Mouse (Mus musculus): ENCODE measurements around the gene Rcor1. TPM values are rescaled to one million over a fixed set of nuclear protein-coding genes. Genes with fewer than 3 reads are reported as not detected.
A peak's percentile ranks its signal among the peaks of the same experiment; 100 is the strongest.

Rcor1 gene
- polyA plus RNA-seq, 1 experiment, result 34.4 TPM

- H3K4me1 ChIP-seq (ENCODE audit: control insufficient read depth, insufficient read depth, low read length), result no peaks in the 10 kb centered on the region
- no peaks in the 10 kb centered on the region for H3K27me3 ChIP-seq (ENCODE audit: control insufficient read depth, insufficient read depth, low read length, poor library complexity, severe bottlenecking)
- no peaks in the 10 kb centered on the region for H3K9me3 ChIP-seq (replicated peaks; ENCODE audit: control insufficient read depth, insufficient read depth, low read length, poor library complexity, severe bottlenecking)
- H3K36me3 ChIP-seq (ENCODE audit: control insufficient read depth, insufficient read depth, low read length, poor library complexity, severe bottlenecking), result no peaks in the 10 kb centered on the region
- TF ChIP-seq POLR2A (IDR thresholded peaks at IDR 0.05; ENCODE audit: insufficient read depth, low read length), result no peak
- no peak for TF ChIP-seq CTCF (IDR thresholded peaks at IDR 0.05; ENCODE audit: low read depth, low read length)
- no peak for TF ChIP-seq EP300 (IDR thresholded peaks at IDR 0.05; ENCODE audit: insufficient read depth, low read depth, low read length)
- no peak overlapping the region for H3K27ac ChIP-seq (ENCODE audit: insufficient read depth, low read length)
- H3K4me3 ChIP-seq (ENCODE audit: low read depth, low read length), result no peak overlapping the region
- H3K9ac ChIP-seq (ENCODE audit: low read depth, poor library complexity, severe bottlenecking), result no peak overlapping the region
Measured at GRCm38 (mm10) chr12:111087066-111087465, 47.9 kb downstream of the Rcor1 start.

GRCm38 (mm10) chr12:111088186-111088585 lies 49.0 kb downstream of the Rcor1 start:
- TF ChIP-seq EP300 (IDR thresholded peaks at IDR 0.05; ENCODE audit: insufficient read depth, low read depth, low read length) (no peak), POLR2A (IDR thresholded peaks at IDR 0.05; ENCODE audit: insufficient read depth, low read length) (no peak), CTCF (IDR thresholded peaks at IDR 0.05; ENCODE audit: low read depth, low read length) (no peak)
- H3K9ac ChIP-seq (ENCODE audit: low read depth, poor library complexity, severe bottlenecking), result no peak overlapping the region
- peak overlapping the region; percentile 76 for H3K27ac ChIP-seq (ENCODE audit: insufficient read depth, low read length)
- no peaks in the 10 kb centered on the region for H3K36me3 ChIP-seq (ENCODE audit: control insufficient read depth, insufficient read depth, low read length, poor library complexity, severe bottlenecking)
- no peaks in the 10 kb centered on the region for H3K4me1 ChIP-seq (ENCODE audit: control insufficient read depth, insufficient read depth, low read length)
- H3K27me3 ChIP-seq (ENCODE audit: control insufficient read depth, insufficient read depth, low read length, poor library complexity, severe bottlenecking), result no peaks in the 10 kb centered on the region
- H3K9me3 ChIP-seq (replicated peaks; ENCODE audit: control insufficient read depth, insufficient read depth, low read length, poor library complexity, severe bottlenecking), result no peaks in the 10 kb centered on the region
- no peak overlapping the region for H3K4me3 ChIP-seq (ENCODE audit: low read depth, low read length)

- Histone ChIP-seq H3K4me1 (ENCODE audit: control insufficient read depth, insufficient read depth, low read length) (no peaks in the 10 kb centered on the region), H3K4me3 (ENCODE audit: low read depth, low read length) (no peak overlapping the region), H3K27ac (ENCODE audit: insufficient read depth, low read length) (no peak overlapping the region), H3K27me3 (ENCODE audit: control insufficient read depth, insufficient read depth, low read length, poor library complexity, severe bottlenecking) (no peaks in the 10 kb centered on the region), H3K9ac (ENCODE audit: low read depth, poor library complexity, severe bottlenecking) (no peak overlapping the region), H3K36me3 (ENCODE audit: control insufficient read depth, insufficient read depth, low read length, poor library complexity, severe bottlenecking) (no peaks in the 10 kb centered on the region), H3K9me3 (replicated peaks; ENCODE audit: control insufficient read depth, insufficient read depth, low read length, poor library complexity, severe bottlenecking) (no peaks in the 10 kb centered on the region)
- TF ChIP-seq POLR2A (IDR thresholded peaks at IDR 0.05; ENCODE audit: insufficient read depth, low read length), result no peak
- no peak for TF ChIP-seq CTCF (IDR thresholded peaks at IDR 0.05; ENCODE audit: low read depth, low read length)
- TF ChIP-seq EP300 (IDR thresholded peaks at IDR 0.05; ENCODE audit: insufficient read depth, low read depth, low read length), result no peak
Measured at GRCm38 (mm10) chr12:111088731-111089141, 49.6 kb downstream of the Rcor1 start.

GRCm38 (mm10) chr12:111089145-111089544 lies 50.0 kb downstream of the Rcor1 start:
- H3K9ac ChIP-seq (ENCODE audit: low read depth, poor library complexity, severe bottlenecking), result no peak overlapping the region
- TF ChIP-seq EP300 (IDR thresholded peaks at IDR 0.05; ENCODE audit: insufficient read depth, low read depth, low read length), result no peak
- TF ChIP-seq CTCF (IDR thresholded peaks at IDR 0.05; ENCODE audit: low read depth, low read length), result no peak
- no peak for TF ChIP-seq POLR2A (IDR thresholded peaks at IDR 0.05; ENCODE audit: insufficient read depth, low read length)
- H3K9me3 ChIP-seq (replicated peaks; ENCODE audit: control insufficient read depth, insufficient read depth, low read length, poor library complexity, severe bottlenecking), result no peaks in the 10 kb centered on the region
- H3K27me3 ChIP-seq (ENCODE audit: control insufficient read depth, insufficient read depth, low read length, poor library complexity, severe bottlenecking), result no peaks in the 10 kb centered on the region
- H3K4me3 ChIP-seq (ENCODE audit: low read depth, low read length), result no peak overlapping the region
- H3K27ac ChIP-seq (ENCODE audit: insufficient read depth, low read length), result no peak overlapping the region
- no peaks in the 10 kb centered on the region for H3K36me3 ChIP-seq (ENCODE audit: control insufficient read depth, insufficient read depth, low read length, poor library complexity, severe bottlenecking)
- no peaks in the 10 kb centered on the region for H3K4me1 ChIP-seq (ENCODE audit: control insufficient read depth, insufficient read depth, low read length)

- Histone ChIP-seq H3K9ac (ENCODE audit: low read depth, poor library complexity, severe bottlenecking) (no peak overlapping the region), H3K27ac (ENCODE audit: insufficient read depth, low read length) (no peak overlapping the region), H3K27me3 (ENCODE audit: control insufficient read depth, insufficient read depth, low read length, poor library complexity, severe bottlenecking) (no peaks in the 10 kb centered on the region), H3K4me1 (ENCODE audit: control insufficient read depth, insufficient read depth, low read length) (no peaks in the 10 kb centered on the region), H3K9me3 (replicated peaks; ENCODE audit: control insufficient read depth, insufficient read depth, low read length, poor library complexity, severe bottlenecking) (no peaks in the 10 kb centered on the region), H3K36me3 (ENCODE audit: control insufficient read depth, insufficient read depth, low read length, poor library complexity, severe bottlenecking) (no peaks in the 10 kb centered on the region), H3K4me3 (ENCODE audit: low read depth, low read length) (no peak overlapping the region)
- TF ChIP-seq CTCF (IDR thresholded peaks at IDR 0.05; ENCODE audit: low read depth, low read length) (no peak), EP300 (IDR thresholded peaks at IDR 0.05; ENCODE audit: insufficient read depth, low read depth, low read length) (no peak), POLR2A (IDR thresholded peaks at IDR 0.05; ENCODE audit: insufficient read depth, low read length) (no peak)
Measured at GRCm38 (mm10) chr12:111090801-111091200, 51.6 kb downstream of the Rcor1 start.

GRCm38 (mm10) chr12:111091981-111092380 lies 52.8 kb downstream of the Rcor1 start:
- no peak overlapping the region for H3K9ac ChIP-seq (ENCODE audit: low read depth, poor library complexity, severe bottlenecking)
- no peaks in the 10 kb centered on the region for H3K9me3 ChIP-seq (replicated peaks; ENCODE audit: control insufficient read depth, insufficient read depth, low read length, poor library complexity, severe bottlenecking)
- no peaks in the 10 kb centered on the region for H3K27me3 ChIP-seq (ENCODE audit: control insufficient read depth, insufficient read depth, low read length, poor library complexity, severe bottlenecking)
- no peaks in the 10 kb centered on the region for H3K4me1 ChIP-seq (ENCODE audit: control insufficient read depth, insufficient read depth, low read length)
- no peak overlapping the region for H3K27ac ChIP-seq (ENCODE audit: insufficient read depth, low read length)
- TF ChIP-seq EP300 (IDR thresholded peaks at IDR 0.05; ENCODE audit: insufficient read depth, low read depth, low read length) (no peak), POLR2A (IDR thresholded peaks at IDR 0.05; ENCODE audit: insufficient read depth, low read length) (no peak), CTCF (IDR thresholded peaks at IDR 0.05; ENCODE audit: low read depth, low read length) (no peak)
- H3K36me3 ChIP-seq (ENCODE audit: control insufficient read depth, insufficient read depth, low read length, poor library complexity, severe bottlenecking), result no peaks in the 10 kb centered on the region
- no peak overlapping the region for H3K4me3 ChIP-seq (ENCODE audit: low read depth, low read length)
